Mouse (Mus musculus) E14TG2a.4 (cell line): ENCODE results near the gene Pard6b.

ENCODE experiments used
- H3K27me3 ChIP-seq: 2 replicates; pipeline ENCODE4 v1.6.1; 2014; ENCODE audit warnings: low read length, control low read depth; ENCODE audit not compliant: insufficient read depth
- H3K36me3 ChIP-seq: 2 replicates; pipeline ENCODE4 v1.6.1; 2014; ENCODE audit warnings: low read length, control low read depth; ENCODE audit not compliant: insufficient read depth
- H3K4me1 ChIP-seq: replicated peaks from 2 replicates; pipeline ENCODE4 v1.6.1; 2014; ENCODE audit warnings: low read depth, low read length, control low read depth
- H3K4me3 ChIP-seq: replicated peaks from 2 replicates; pipeline ENCODE4 v1.5.1; 2014; ENCODE audit warnings: mild to moderate bottlenecking, low read length
- H3K9me3 ChIP-seq: 2 replicates; pipeline ENCODE4 v1.6.1; 2014; ENCODE audit warnings: low read length, control low read depth
- CTCF ChIP-seq: conservative IDR thresholded peaks from 2 replicates; pipeline ENCODE4 v1.5.1; 2014; ENCODE audit warnings: low read length
- NANOG ChIP-seq: IDR thresholded peaks from 2 replicates; pipeline ENCODE4 v1.6.1; 2014; ENCODE audit warnings: borderline replicate concordance, low read length, mixed read lengths
- POU5F1 ChIP-seq: IDR thresholded peaks from 2 replicates; pipeline ENCODE4 v1.6.1; 2014; ENCODE audit warnings: low read length, borderline replicate concordance

The Pard6b gene

DNA sequence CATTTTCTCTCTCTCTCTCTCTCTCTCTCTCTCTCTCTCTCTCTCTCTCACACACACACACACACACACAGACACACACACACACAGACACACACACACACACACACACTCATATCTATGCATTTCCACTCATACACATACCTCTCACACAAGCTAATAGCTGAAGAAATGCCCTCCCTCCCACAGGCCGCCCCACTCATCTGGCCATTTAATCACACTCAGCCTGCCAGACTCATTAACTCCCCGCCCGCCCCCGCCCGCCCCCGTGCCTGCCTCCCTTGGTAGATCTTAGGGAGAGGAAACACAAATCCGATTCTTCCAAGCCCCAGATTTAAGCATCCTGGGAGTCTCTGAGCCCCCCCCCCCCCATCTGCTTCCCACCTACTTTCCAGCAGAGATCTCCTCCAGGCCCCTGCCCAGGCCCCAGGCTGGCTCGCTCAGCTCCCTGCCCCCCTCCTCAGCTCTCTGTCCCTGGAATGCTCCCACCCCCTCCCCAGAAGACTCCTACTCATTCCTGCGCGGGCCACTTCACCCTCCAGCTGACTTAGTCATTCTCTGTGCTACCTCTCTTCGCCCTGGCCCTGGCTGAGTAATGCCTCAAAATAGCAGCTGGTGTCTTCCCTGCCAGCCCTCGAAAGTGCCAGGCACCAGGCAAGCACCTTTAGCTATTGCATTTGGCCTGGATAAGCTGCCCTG, 8.2 kb upstream of the Pard6b start:
- Histone ChIP-seq H3K4me3 (0 out of 2 replicates have a peak overlapping the region, but pooled peaks have one; percentile 17), H3K27me3 (no peaks in the 10 kb centered on the region), H3K4me1 (peaks cover 36% of the 10 kb centered on the region), H3K9me3 (no peaks in the 10 kb centered on the region), H3K36me3 (no peaks in the 10 kb centered on the region)
- TF ChIP-seq NANOG = no peak
- TF ChIP-seq CTCF = no peak
- no peak for TF ChIP-seq POU5F1

DNA sequence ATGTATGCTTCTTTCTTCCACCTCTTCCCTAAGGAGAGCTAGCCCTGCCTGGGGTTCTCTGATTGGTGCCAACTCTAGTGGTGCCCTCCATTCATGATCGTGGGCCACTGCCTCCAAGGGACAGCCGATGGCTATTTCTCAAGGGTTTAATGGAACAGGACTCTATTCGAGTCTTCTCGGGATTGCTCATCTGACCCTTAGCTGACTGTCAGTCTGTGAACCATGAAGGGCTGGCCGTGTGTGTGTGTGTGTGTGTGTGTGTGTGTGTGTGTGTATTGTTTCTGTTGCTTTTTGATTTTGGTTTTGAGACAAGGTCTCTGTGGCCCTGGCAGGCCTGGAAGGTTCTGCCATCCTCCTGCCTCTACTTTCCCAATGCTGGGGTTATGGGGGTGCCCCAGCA, 7.1 kb upstream of the Pard6b start:
- peaks cover 35% of the 10 kb centered on the region for H3K4me1 ChIP-seq
- H3K27me3 ChIP-seq = no peaks in the 10 kb centered on the region
- no peak overlapping the region for H3K4me3 ChIP-seq
- no peaks in the 10 kb centered on the region for H3K36me3 ChIP-seq
- TF ChIP-seq NANOG (no peak), CTCF (no peak), POU5F1 (no peak)
- no peaks in the 10 kb centered on the region for H3K9me3 ChIP-seq

- Histone ChIP-seq H3K36me3 (no peaks in the 10 kb centered on the region), H3K27me3 (no peaks in the 10 kb centered on the region), H3K4me3 (no peak overlapping the region), H3K9me3 (no peaks in the 10 kb centered on the region), H3K4me1 (peaks cover 42% of the 10 kb centered on the region)
- TF ChIP-seq NANOG = no peak
- no peak for TF ChIP-seq CTCF
- TF ChIP-seq POU5F1 = no peak
Observed at GRCm38 (mm10) chr2:168074457-168074856, 6.3 kb upstream of the Pard6b start.

DNA sequence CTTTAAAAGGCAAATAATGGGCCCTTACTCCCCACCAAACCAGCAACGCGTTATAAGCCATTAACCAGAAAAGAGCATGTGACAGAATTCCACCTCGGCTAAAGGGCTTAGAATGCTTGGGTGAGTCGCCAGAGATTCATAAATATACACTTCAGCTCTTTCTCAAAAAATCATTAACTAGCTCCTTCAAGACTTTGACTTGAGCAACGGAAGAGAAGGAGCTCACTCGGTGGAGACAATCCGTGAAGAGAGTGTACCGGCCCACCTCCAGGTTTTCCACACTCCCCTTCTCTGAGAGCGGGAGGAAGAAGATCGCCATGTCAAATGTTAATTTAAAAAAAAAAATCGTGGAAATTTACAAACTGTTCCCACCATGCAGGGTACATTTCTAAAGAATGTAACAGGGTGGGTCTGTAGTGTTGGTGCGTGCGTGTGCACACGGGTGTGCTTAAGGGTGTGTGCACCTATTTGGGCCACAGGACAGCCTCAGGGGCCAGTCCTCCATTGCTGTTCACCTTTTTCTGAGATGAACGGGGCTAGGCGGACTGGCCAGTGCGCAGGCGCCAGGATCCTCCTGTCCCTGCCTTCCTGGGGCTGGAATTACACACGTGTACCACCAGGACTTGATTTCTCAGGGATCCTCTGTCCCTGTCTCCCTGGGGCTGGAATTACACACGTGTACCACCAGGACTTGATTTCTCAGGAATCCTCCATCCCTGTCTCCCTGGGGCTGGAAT, 3.8 kb upstream of the Pard6b start:
- Histone ChIP-seq H3K27me3 (peaks cover 6% of the 10 kb centered on the region), H3K4me3 (no peak overlapping the region), H3K4me1 (peaks cover 50% of the 10 kb centered on the region), H3K9me3 (no peaks in the 10 kb centered on the region), H3K36me3 (no peaks in the 10 kb centered on the region)
- TF ChIP-seq NANOG (no peak), POU5F1 (no peak), CTCF (no peak)

DNA sequence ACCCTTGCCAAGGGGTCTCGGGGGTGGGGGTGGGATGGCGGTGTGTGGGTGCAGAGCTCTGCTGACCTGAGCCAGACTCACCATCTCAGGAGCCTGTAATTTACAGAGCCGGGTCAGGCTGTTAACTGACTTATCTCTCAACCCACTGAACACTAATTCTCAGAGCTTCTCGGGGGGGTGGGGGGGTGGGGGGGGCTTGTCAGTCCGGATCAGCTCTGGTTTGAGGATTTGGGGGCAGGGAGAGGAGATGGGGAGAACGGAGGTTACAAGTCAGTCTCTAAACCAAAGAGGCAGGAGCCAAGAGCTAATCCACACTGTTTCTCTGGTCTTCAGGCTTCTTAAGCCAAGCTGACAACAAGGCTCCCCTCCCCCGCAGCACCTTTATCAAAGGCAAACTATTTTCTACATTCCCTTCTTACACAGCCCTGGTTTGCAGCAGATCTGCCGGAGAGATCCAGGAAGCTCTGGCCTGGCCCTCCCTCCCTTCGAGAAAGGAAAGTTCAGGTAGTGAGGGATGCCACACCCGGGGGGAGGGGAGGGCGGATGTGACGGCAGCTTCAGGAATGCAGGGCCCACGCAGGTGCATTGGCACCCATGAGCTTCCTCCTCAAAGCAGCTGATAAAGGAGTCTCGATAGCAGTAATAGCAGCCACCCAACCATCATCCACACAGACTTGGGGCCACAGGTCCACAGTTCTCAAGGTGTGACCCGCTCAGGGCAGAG, 2.5 kb upstream of the Pard6b start:
- Histone ChIP-seq H3K4me1 (peaks cover 47% of the 10 kb centered on the region), H3K27me3 (peaks cover 15% of the 10 kb centered on the region), H3K36me3 (no peaks in the 10 kb centered on the region), H3K9me3 (no peaks in the 10 kb centered on the region), H3K4me3 (no peak overlapping the region)
- TF ChIP-seq POU5F1 (no peak), NANOG (no peak), CTCF (no peak)

GRCm38 (mm10) chr2:168081299-168081932, 612 bp downstream of the Pard6b start:
- Histone ChIP-seq H3K27me3 (peaks cover 15% of the 10 kb centered on the region), H3K36me3 (peaks cover 5% of the 10 kb centered on the region), H3K9me3 (no peaks in the 10 kb centered on the region)

GRCm38 (mm10) chr2:168081933-168082306, 1.1 kb downstream of the Pard6b start:
- TF ChIP-seq NANOG (no peak), CTCF (no peak), POU5F1 (no peak)
- peak overlapping the region; percentile 88 for H3K4me3 ChIP-seq
- H3K4me1 ChIP-seq = peaks cover 52% of the 10 kb centered on the region
- H3K27me3 ChIP-seq = peaks cover 15% of the 10 kb centered on the region
- H3K9me3 ChIP-seq = no peaks in the 10 kb centered on the region
- peaks cover 8% of the 10 kb centered on the region for H3K36me3 ChIP-seq

More at GRCm38 (mm10) chr2:168081299-168081932, 612 bp downstream of the Pard6b start:
- peak overlapping the region; percentile 88 for H3K4me3 ChIP-seq
- peaks cover 50% of the 10 kb centered on the region for H3K4me1 ChIP-seq
- TF ChIP-seq POU5F1 (no peak), NANOG (no peak)

GRCm38 (mm10) chr2:168083593-168083992, 2.8 kb downstream of the Pard6b start:
- H3K9me3 ChIP-seq = no peaks in the 10 kb centered on the region
- TF ChIP-seq CTCF (no peak), POU5F1 (no peak), NANOG (no peak)
- peaks cover 18% of the 10 kb centered on the region for H3K36me3 ChIP-seq
- peaks cover 15% of the 10 kb centered on the region for H3K27me3 ChIP-seq
- H3K4me1 ChIP-seq = peaks cover 39% of the 10 kb centered on the region
- no peak overlapping the region for H3K4me3 ChIP-seq
